Mouse (Mus musculus): ENCODE results near the gene Fam180a.

- TF ChIP-seq E2F4 (IDR thresholded peaks at IDR 0.05; ENCODE audit: insufficient replicate concordance, low read depth, low read length), result no peak
- no peak for TF ChIP-seq KAT2A (IDR thresholded peaks at IDR 0.05; ENCODE audit: insufficient replicate concordance, low read length)
- no peak for TF ChIP-seq CTCF (conservative IDR thresholded peaks at IDR 0.05 in 1 of 2, IDR thresholded peaks at IDR 0.05 in 1 of 2; ENCODE audit: low read depth in 2 of 2, low read length in 2 of 2)
- no peak for TF ChIP-seq USF1 (IDR thresholded peaks at IDR 0.05; ENCODE audit: low read depth, low read length)
- TF ChIP-seq TBP (conservative IDR thresholded peaks at IDR 0.05; ENCODE audit: low read depth, low read length), result no peak
- no peak for TF ChIP-seq POLR2A (IDR thresholded peaks at IDR 0.05; ENCODE audit: low read depth, low read length)
- TF ChIP-seq CHD1 (IDR thresholded peaks at IDR 0.05; ENCODE audit: low read depth, low read length), result no peak
- no peak for TF ChIP-seq CHD2 (IDR thresholded peaks at IDR 0.05; ENCODE audit: low read length)
Measured at GRCm38 (mm10) chr6:35303355-35303900, 22.5 kb downstream of the Fam180a start.
